Mouse (Mus musculus): ENCODE data around the gene Prps1. TPM values are rescaled to one million over a fixed set of nuclear protein-coding genes. Genes with fewer than 3 reads are reported as not detected.

The Prps1 gene
- 10 to 100 TPM; 63.5 to 83.1 TPM for total RNA-seq (2021)

GRCm38 (mm10) chrX:140456279-140456731 is at the start of gene Prps1:
Gene Prps1, plus strand, starts transcription at chrX:140456613.
- peak; percentile 79 to 90 for DNase-seq (ENCODE audit: low spot score in 2 of 2)
- intact Hi-C loops (cut with DNase I): no loop called here

GRCm38 (mm10) chrX:140407593-140407992 is 48.8 kb upstream of the Prps1 start:
- intact Hi-C loops (cut with DNase I): loop anchor here (10.0 kb wide), 1 partner anchor 473 kb away; no protein-coding TSS in a partner anchor

GRCm38 (mm10) chrX:140418467-140418866 is 37.9 kb upstream of the Prps1 start:
- peak in 1 of 2 experiments; percentile 82 for DNase-seq (ENCODE audit: low spot score in 2 of 2)
- intact Hi-C loops (cut with DNase I): no loop called here

More at GRCm38 (mm10) chrX:140407593-140407992, 48.8 kb upstream of the Prps1 start:
- no peak for DNase-seq (ENCODE audit: low spot score in 2 of 2)

- intact Hi-C loops (cut with DNase I): no loop called here
- DNase-seq (ENCODE audit: low spot score in 2 of 2): no peak
Measured at GRCm38 (mm10) chrX:140427124-140427523, 29.3 kb upstream of the Prps1 start.

- DNase-seq (ENCODE audit: low spot score in 2 of 2): no peak
- intact Hi-C loops (cut with DNase I): no loop called here
Measured at GRCm38 (mm10) chrX:140428252-140428651, 28.2 kb upstream of the Prps1 start.

GRCm38 (mm10) chrX:140429985-140430384 is 26.4 kb upstream of the Prps1 start:
- DNase-seq (ENCODE audit: low spot score in 2 of 2): no peak
- intact Hi-C loops (cut with DNase I): no loop called here

- peak in 1 of 2 experiments; percentile 40 for DNase-seq (ENCODE audit: low spot score in 2 of 2)
- intact Hi-C loops (cut with DNase I): no loop called here
Measured at GRCm38 (mm10) chrX:140430506-140430905, 25.9 kb upstream of the Prps1 start.

GRCm38 (mm10) chrX:140431981-140432380 is 24.4 kb upstream of the Prps1 start:
- DNase-seq (ENCODE audit: low spot score in 2 of 2): no peak
- intact Hi-C loops (cut with DNase I): no loop called here

- no peak for DNase-seq (ENCODE audit: low spot score in 2 of 2)
Measured at GRCm38 (mm10) chrX:140432786-140433185, 23.6 kb upstream of the Prps1 start.

GRCm38 (mm10) chrX:140437906-140438305 is 18.5 kb upstream of the Prps1 start:
- no peak for DNase-seq (ENCODE audit: low spot score in 2 of 2)
- intact Hi-C loops (cut with DNase I): no loop called here

More at GRCm38 (mm10) chrX:140432786-140433185, 23.6 kb upstream of the Prps1 start:
- intact Hi-C loops (cut with DNase I): no loop called here

- no peak for DNase-seq (ENCODE audit: low spot score in 2 of 2)
- intact Hi-C loops (cut with DNase I): no loop called here
Measured at GRCm38 (mm10) chrX:140445551-140445950, 10.9 kb upstream of the Prps1 start.

- no peak for DNase-seq (ENCODE audit: low spot score in 2 of 2)
- intact Hi-C loops (cut with DNase I): no loop called here
Measured at GRCm38 (mm10) chrX:140450071-140450470, 6.3 kb upstream of the Prps1 start.

- intact Hi-C loops (cut with DNase I): no loop called here
- DNase-seq (ENCODE audit: low spot score in 2 of 2): peak; percentile 3 to 14
Measured at GRCm38 (mm10) chrX:140456751-140457491, 508 bp downstream of the Prps1 start.

- DNase-seq (ENCODE audit: low spot score in 2 of 2): peak in 1 of 2 experiments; percentile 1
- intact Hi-C loops (cut with DNase I): no loop called here
Measured at GRCm38 (mm10) chrX:140457502-140457901, 1.1 kb downstream of the Prps1 start.

GRCm38 (mm10) chrX:140478231-140478630 is 21.8 kb downstream of the Prps1 start:
- intact Hi-C loops (cut with DNase I): loop anchor here (5.0 kb wide), 1 partner anchor 124 kb away; the partner anchor contains the start of gene Tsc22d3
- no peak for DNase-seq (ENCODE audit: low spot score in 2 of 2)

GRCm38 (mm10) chrX:140479171-140479570 is 22.8 kb downstream of the Prps1 start:
- peak; percentile 7 to 16 for DNase-seq (ENCODE audit: low spot score in 2 of 2)
- intact Hi-C loops (cut with DNase I): loop anchor here (5.0 kb wide), 1 partner anchor 123 kb away; the partner anchor contains the start of gene Tsc22d3

- intact Hi-C loops (cut with DNase I): no loop called here
- DNase-seq (ENCODE audit: low spot score in 2 of 2): no peak
Measured at GRCm38 (mm10) chrX:140489174-140489573, 32.8 kb downstream of the Prps1 start.

- intact Hi-C loops (cut with DNase I): loop anchor here (5.0 to 10.0 kb wide), 3 partner anchors 235 to 442 kb away; no protein-coding TSS in a partner anchor
- no peak for DNase-seq (ENCODE audit: low spot score in 2 of 2)
Measured at GRCm38 (mm10) chrX:140490203-140490602, 33.8 kb downstream of the Prps1 start.

GRCm38 (mm10) chrX:140491884-140492571 is 35.6 kb downstream of the Prps1 start:
- peak; percentile 21 to 47 for DNase-seq (ENCODE audit: low spot score in 2 of 2)
- intact Hi-C loops (cut with DNase I): loop anchor here (1.0 to 10.0 kb wide), 4 partner anchors 108 to 440 kb away; partner anchors contain the start of gene Tsc22d3

GRCm38 (mm10) chrX:140493527-140494029 is 37.2 kb downstream of the Prps1 start:
- intact Hi-C loops (cut with DNase I): loop anchor here (5.0 to 10.0 kb wide), 3 partner anchors 231 to 439 kb away; no protein-coding TSS in a partner anchor
- no peak for DNase-seq (ENCODE audit: low spot score in 2 of 2)
